Mouse (Mus musculus): ENCODE data around the gene Camk2d. TPM values are rescaled to one million over a fixed set of nuclear protein-coding genes. Genes with fewer than 3 reads are reported as not detected.

Gene Camk2d
- total and polyA plus RNA-seq, 3 experiments: 0.07 to 0.35 TPM; not detected in 1

DNA sequence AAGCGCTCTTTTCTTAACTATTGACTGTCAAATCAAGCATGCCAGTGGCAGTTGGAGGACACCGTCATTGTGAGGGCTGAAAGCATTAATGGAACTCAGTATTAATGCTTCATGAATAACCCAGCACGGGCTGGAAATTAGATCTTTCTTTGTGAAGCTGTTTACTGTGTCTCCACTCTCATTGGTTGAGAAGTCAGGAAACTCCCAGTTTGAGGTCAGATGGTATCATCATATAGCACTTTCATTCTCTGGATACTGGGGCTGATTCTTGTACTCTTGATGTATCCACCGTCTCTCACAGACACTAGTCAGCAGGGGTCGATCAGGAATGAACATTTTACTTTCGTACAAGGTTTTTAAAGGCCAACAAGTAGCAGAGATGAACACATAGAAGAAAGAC, 54.6 kb downstream of the Camk2d start:
- no peak overlapping the region for H3K4me3 ChIP-seq (ENCODE audit: control insufficient read depth in 1 of 2, insufficient read depth in 1 of 2, low read depth in 2 of 2, low read length in 2 of 2)
- H3K4me1 ChIP-seq (ENCODE audit: control insufficient read depth in 1 of 2, insufficient read depth in 2 of 2, low read length in 2 of 2): no peaks in the 10 kb centered on the region
- H3K79me2 ChIP-seq (ENCODE audit: control insufficient read depth, insufficient read depth, low read length, poor library complexity): no peaks in the 10 kb centered on the region
- no peaks in the 10 kb centered on the region for H3K36me3 ChIP-seq (ENCODE audit: control insufficient read depth in 1 of 2, insufficient read depth in 2 of 2, low read length in 2 of 2)
- no peak for DNase-seq (ENCODE audit: low read depth, low spot score)
- no peaks in the 10 kb centered on the region for H3K27me3 ChIP-seq (ENCODE audit: control insufficient read depth in 1 of 2, insufficient read depth in 2 of 2, low read length in 2 of 2)
- H3K9ac ChIP-seq (ENCODE audit: control insufficient read depth, low read depth, low read length, poor library complexity, severe bottlenecking): no peak overlapping the region
- no peaks in the 10 kb centered on the region for H3K9me3 ChIP-seq (replicated peaks; ENCODE audit: insufficient read depth, low read length)
- no peak for TF ChIP-seq JUND (IDR thresholded peaks at IDR 0.05; ENCODE audit: low read depth, low read length)
- TF ChIP-seq ZKSCAN1 (IDR thresholded peaks at IDR 0.05; ENCODE audit: low read depth, low read length): no peak
- TF ChIP-seq USF1 (IDR thresholded peaks at IDR 0.05; ENCODE audit: low read depth, low read length): no peak
- no peak for TF ChIP-seq GABPA (IDR thresholded peaks at IDR 0.05; ENCODE audit: low read depth, low read length)
- no peak for TF ChIP-seq MAZ (IDR thresholded peaks at IDR 0.05; ENCODE audit: low read depth, low read length)
- TF ChIP-seq ZNF384 (IDR thresholded peaks at IDR 0.05; ENCODE audit: low read depth, low read length): no peak
- no peak for TF ChIP-seq TAL1 (IDR thresholded peaks at IDR 0.05; ENCODE audit: low read length)
- TF ChIP-seq SIN3A (IDR thresholded peaks at IDR 0.05; ENCODE audit: low read length): no peak
- no peak for TF ChIP-seq USF2 (IDR thresholded peaks at IDR 0.05; ENCODE audit: borderline replicate concordance in 1 of 2, insufficient read depth in 1 of 2, low read depth in 1 of 2, low read length in 2 of 2)
- no peak for TF ChIP-seq BHLHE40 (IDR thresholded peaks at IDR 0.05; ENCODE audit: borderline replicate concordance, low read depth, low read length)
- TF ChIP-seq POLR2AphosphoS5 (IDR thresholded peaks at IDR 0.05; ENCODE audit: borderline replicate concordance, low read depth, low read length): no peak
- no peak for TF ChIP-seq ELF1 (IDR thresholded peaks at IDR 0.05; ENCODE audit: low read depth, low read length)
- H3K27ac ChIP-seq (ENCODE audit: control insufficient read depth, low read depth, low read length): no peak overlapping the region

GRCm38 (mm10) chr3:126652361-126652760, 56.3 kb downstream of the Camk2d start:
- Histone ChIP-seq H3K79me2 (ENCODE audit: control insufficient read depth, insufficient read depth, low read length, poor library complexity) (no peaks in the 10 kb centered on the region), H3K4me1 (ENCODE audit: control insufficient read depth in 1 of 2, insufficient read depth in 2 of 2, low read length in 2 of 2) (no peaks in the 10 kb centered on the region), H3K27ac (ENCODE audit: control insufficient read depth, low read depth, low read length) (no peak overlapping the region), H3K36me3 (ENCODE audit: control insufficient read depth in 1 of 2, insufficient read depth in 2 of 2, low read length in 2 of 2) (no peaks in the 10 kb centered on the region), H3K27me3 (ENCODE audit: control insufficient read depth in 1 of 2, insufficient read depth in 2 of 2, low read length in 2 of 2) (no peaks in the 10 kb centered on the region), H3K9me3 (replicated peaks; ENCODE audit: insufficient read depth, low read length) (no peaks in the 10 kb centered on the region), H3K9ac (ENCODE audit: control insufficient read depth, low read depth, low read length, poor library complexity, severe bottlenecking) (no peak overlapping the region), H3K4me3 (ENCODE audit: control insufficient read depth in 1 of 2, insufficient read depth in 1 of 2, low read depth in 2 of 2, low read length in 2 of 2) (no peak overlapping the region)
- DNase-seq (ENCODE audit: low read depth, low spot score): no peak
- TF ChIP-seq ELF1 (IDR thresholded peaks at IDR 0.05; ENCODE audit: low read depth, low read length) (no peak), MXI1 (IDR thresholded peaks at IDR 0.05; ENCODE audit: low read depth, low read length) (no peak), POLR2AphosphoS2 (IDR thresholded peaks at IDR 0.05; ENCODE audit: low read length) (no peak), JUND (IDR thresholded peaks at IDR 0.05; ENCODE audit: low read depth, low read length) (no peak), TBP (IDR thresholded peaks at IDR 0.05; ENCODE audit: low read depth, low read length) (no peak)

DNA sequence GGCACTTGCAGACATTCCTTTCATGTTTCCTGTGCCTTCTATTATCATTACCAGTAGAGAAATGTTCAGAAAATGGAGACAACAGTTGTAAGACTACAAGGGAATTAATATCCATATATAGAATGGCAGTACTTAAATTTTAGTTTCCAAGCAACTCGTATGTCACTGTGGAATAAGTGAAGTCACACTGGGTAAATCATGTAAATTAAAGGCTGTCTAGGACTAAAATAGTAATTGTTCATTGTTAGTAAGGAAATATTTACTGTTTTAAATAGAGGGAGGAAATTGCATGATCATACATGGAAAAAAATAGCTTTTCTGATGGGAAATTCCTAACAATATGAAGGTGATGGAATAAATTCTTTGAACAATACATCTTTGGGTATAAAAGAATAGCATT, 57.0 kb downstream of the Camk2d start:
- TF ChIP-seq ZMIZ1 (IDR thresholded peaks at IDR 0.05; ENCODE audit: low read depth, low read length) (no peak), POLR2AphosphoS2 (IDR thresholded peaks at IDR 0.05; ENCODE audit: low read length) (no peak), SMC3 (IDR thresholded peaks at IDR 0.05; ENCODE audit: low read depth, low read length) (no peak)
- Histone ChIP-seq H3K9me3 (replicated peaks; ENCODE audit: insufficient read depth, low read length) (no peaks in the 10 kb centered on the region), H3K27me3 (ENCODE audit: control insufficient read depth in 1 of 2, insufficient read depth in 2 of 2, low read length in 2 of 2) (no peaks in the 10 kb centered on the region), H3K27ac (ENCODE audit: control insufficient read depth, low read depth, low read length) (no peak overlapping the region), H3K79me2 (ENCODE audit: control insufficient read depth, insufficient read depth, low read length, poor library complexity) (no peaks in the 10 kb centered on the region), H3K4me1 (ENCODE audit: control insufficient read depth in 1 of 2, insufficient read depth in 2 of 2, low read length in 2 of 2) (no peaks in the 10 kb centered on the region), H3K36me3 (ENCODE audit: control insufficient read depth in 1 of 2, insufficient read depth in 2 of 2, low read length in 2 of 2) (no peaks in the 10 kb centered on the region), H3K9ac (ENCODE audit: control insufficient read depth, low read depth, low read length, poor library complexity, severe bottlenecking) (no peak overlapping the region), H3K4me3 (ENCODE audit: control insufficient read depth in 1 of 2, insufficient read depth in 1 of 2, low read depth in 2 of 2, low read length in 2 of 2) (no peak overlapping the region)
- no peak for DNase-seq (ENCODE audit: low read depth, low spot score)

All from MEL (cell line).